Mouse (Mus musculus) liver, embryonic 13.5 days (tissue): Measurements from ENCODE around the gene Uimc1. TPM values are rescaled to one million over a fixed set of nuclear protein-coding genes. Genes with fewer than 3 reads are reported as not detected.
"Not testable (repeated sequence)": the region's sequence is repeated elsewhere in the genome, so short reads cannot be mapped to it uniquely, and the experiment has no call there.

ENCODE experiments used
- ATAC-seq: fragments of 200-750 bp; cut with Nextera tagmentation; 2 replicates; pipeline ENCODE4 v1.8.0; 2017; ENCODE audit warnings: low read depth, mild to moderate bottlenecking, moderate number of reproducible peaks, moderate library complexity
- DNase-seq: peaks from one replicate; pipeline ENCODE4 v3.0.0; 2022
- H3K27ac ChIP-seq: fragments of 300-500 bp; sonication (generic); 2 replicates; pipeline ENCODE4 v1.5.1; 2015; ENCODE audit warnings: moderate library complexity, mild to moderate bottlenecking, inconsistent platforms
- H3K27me3 ChIP-seq: fragments of 300-500 bp; sonication (generic); 2 replicates; pipeline ENCODE4 v1.6.1; 2015; ENCODE audit warnings: mild to moderate bottlenecking, inconsistent platforms
- H3K36me3 ChIP-seq: fragments of 300-500 bp; sonication (generic); 2 replicates; pipeline ENCODE4 v1.6.1; 2015; ENCODE audit warnings: mild to moderate bottlenecking, inconsistent platforms
- H3K4me1 ChIP-seq: fragments of 300-500 bp; sonication (generic); replicated peaks from 2 replicates; pipeline ENCODE4 v1.6.1; 2015; ENCODE audit warnings: inconsistent platforms
- H3K4me2 ChIP-seq: fragments of 300-500 bp; sonication (generic); 2 replicates; pipeline ENCODE4 v1.6.1; 2015; ENCODE audit warnings: inconsistent platforms, mild to moderate bottlenecking, moderate library complexity
- H3K4me3 ChIP-seq: fragments of 300-500 bp; sonication (generic); replicated peaks from 2 replicates; pipeline ENCODE4 v1.5.1; 2015; ENCODE audit warnings: mild to moderate bottlenecking, inconsistent platforms
- H3K9ac ChIP-seq: fragments of 300-500 bp; sonication (generic); 2 replicates; pipeline ENCODE4 v1.6.1; 2015; ENCODE audit warnings: mild to moderate bottlenecking, inconsistent platforms
- H3K9me3 ChIP-seq: fragments of 300-500 bp; sonication (generic); replicated peaks from 2 replicates; pipeline ENCODE4 v1.6.1; 2016; ENCODE audit warnings: inconsistent platforms
- WGBS: fragments of 180-500 bp; shearing (Covaris S2); methylation state at CpG from one replicate; pipeline ENCODE4 v1.1.7; 2015; ENCODE audit not compliant: insufficient replicate concordance; 5-methylcytosine and 5-hydroxymethylcytosine counted together
- polyA plus RNA-seq: library from polyadenylated mRNA; unstranded; fragments of >200 nt; fragmentation: Nextera tagmentation; extraction: Ambion mirVana; gene quantifications from 2 replicates; pipeline ENCODE4 v1.2.1, GENCODE M21; 2015

The Uimc1 gene
- polyA plus RNA-seq, 1 experiment from 2014 or later = 16.2 TPM

GRCm38 (mm10) chr13:55102366-55102765 is 2.3 kb upstream of the Uimc1 start:
- no peak for DNase-seq
- no peak overlapping the region for H3K27ac ChIP-seq

GRCm38 (mm10) chr13:55101627-55102026 is 1.5 kb upstream of the Uimc1 start:
- ATAC-seq (no peak), DNase-seq (no peak)
- 82% methylated on average over 11 of the region's 11 CpGs for WGBS
- no peaks in the 10 kb centered on the region for H3K36me3 ChIP-seq
- no peak overlapping the region for H3K27ac ChIP-seq
- H3K4me3 ChIP-seq = no peak overlapping the region
- no peaks in the 10 kb centered on the region for H3K9me3 ChIP-seq
- H3K4me1 ChIP-seq = peaks cover 51% of the 10 kb centered on the region
- no peaks in the 10 kb centered on the region for H3K27me3 ChIP-seq
- H3K4me2 ChIP-seq = no peak overlapping the region
- no peak overlapping the region for H3K9ac ChIP-seq

More at GRCm38 (mm10) chr13:55102366-55102765, 2.3 kb upstream of the Uimc1 start:
- no peak for ATAC-seq
- Histone ChIP-seq H3K4me2 (no peak overlapping the region), H3K27me3 (no peaks in the 10 kb centered on the region), H3K4me1 (peaks cover 55% of the 10 kb centered on the region), H3K36me3 (peaks cover 1% of the 10 kb centered on the region), H3K4me3 (no peak overlapping the region), H3K9me3 (no peaks in the 10 kb centered on the region), H3K9ac (no peak overlapping the region)
- 85% methylated on average over 3 of the region's 3 CpGs for WGBS

DNA sequence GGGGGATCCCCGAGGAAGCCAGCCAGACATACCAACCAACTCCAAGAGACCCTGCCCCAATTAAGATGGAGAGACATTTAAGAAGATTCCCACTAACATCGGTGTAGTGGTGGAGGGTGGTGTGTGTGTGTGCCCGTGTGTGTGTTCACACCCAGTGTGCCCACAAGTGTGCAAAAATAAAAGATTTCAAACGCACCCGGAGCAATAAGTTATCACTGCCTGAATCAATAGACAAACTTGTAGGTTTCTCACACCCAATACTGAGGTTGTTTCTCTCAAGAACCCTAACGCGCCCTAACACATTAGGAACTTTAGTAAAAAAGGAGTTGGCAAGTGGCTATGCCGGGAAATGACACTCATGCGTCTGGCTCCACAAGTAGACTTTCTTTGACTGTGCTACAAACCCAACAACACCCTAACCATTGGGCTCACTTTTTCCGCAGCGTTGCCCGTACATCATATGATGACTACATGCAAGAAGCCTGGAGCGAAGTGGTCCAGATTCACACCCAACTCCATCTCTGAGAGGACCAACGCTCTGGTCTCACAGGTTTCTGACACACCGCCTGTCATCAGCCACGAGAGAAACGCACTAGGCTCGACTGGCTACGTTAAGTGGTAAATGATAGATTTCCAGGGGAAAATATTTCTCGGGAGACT is 904 bp downstream of the Uimc1 start:
- DNase-seq = peak; percentile 27
- H3K36me3 ChIP-seq = no peaks in the 10 kb centered on the region
- peaks cover 35% of the 10 kb centered on the region for H3K4me1 ChIP-seq
- peak overlapping the region; percentile 92 for H3K9ac ChIP-seq
- 18% methylated on average over 20 of the region's 20 CpGs for WGBS
- peak overlapping the region; percentile 77 for H3K4me3 ChIP-seq
- H3K9me3 ChIP-seq = no peaks in the 10 kb centered on the region
- H3K4me2 ChIP-seq = peak overlapping the region; percentile 81
- peak overlapping the region; percentile 90 for H3K27ac ChIP-seq
- no peaks in the 10 kb centered on the region for H3K27me3 ChIP-seq
- ATAC-seq = no peak

- peaks cover 27% of the 10 kb centered on the region for H3K4me1 ChIP-seq
- H3K9ac ChIP-seq, DNase-seq, ATAC-seq, H3K27ac ChIP-seq, H3K36me3 ChIP-seq, H3K27me3 ChIP-seq, H3K9me3 ChIP-seq, H3K4me2 ChIP-seq, H3K4me3 ChIP-seq: not testable (repeated sequence)
- 74% methylated on average over 3 of the region's 3 CpGs for WGBS
Observed at GRCm38 (mm10) chr13:55097841-55098240, 2.3 kb downstream of the Uimc1 start.

- WGBS = 86% methylated on average over 4 of the region's 4 CpGs
- Histone ChIP-seq H3K36me3 (peaks cover 24% of the 10 kb centered on the region), H3K4me3 (no peak overlapping the region), H3K9me3 (no peaks in the 10 kb centered on the region), H3K27ac (no peak overlapping the region), H3K9ac (no peak overlapping the region), H3K27me3 (no peaks in the 10 kb centered on the region), H3K4me2 (no peak overlapping the region), H3K4me1 (peaks cover 8% of the 10 kb centered on the region; the same call in 1 of the 2 replicates)
- ATAC-seq (no peak), DNase-seq (no peak)
Observed at GRCm38 (mm10) chr13:55092588-55092987, 7.5 kb downstream of the Uimc1 start.

GRCm38 (mm10) chr13:55075597-55075996 is 24.5 kb downstream of the Uimc1 start:
- H3K4me2 ChIP-seq = no peak overlapping the region
- ATAC-seq (no peak), DNase-seq (no peak)
- no peak overlapping the region for H3K9ac ChIP-seq
- no peaks in the 10 kb centered on the region for H3K4me1 ChIP-seq
- 65% methylated on average over 5 of the region's 5 CpGs for WGBS
- peaks cover 23% of the 10 kb centered on the region for H3K36me3 ChIP-seq
- H3K27ac ChIP-seq = no peak overlapping the region
- H3K4me3 ChIP-seq = no peak overlapping the region
- H3K9me3 ChIP-seq = no peaks in the 10 kb centered on the region
- H3K27me3 ChIP-seq = no peaks in the 10 kb centered on the region

DNA sequence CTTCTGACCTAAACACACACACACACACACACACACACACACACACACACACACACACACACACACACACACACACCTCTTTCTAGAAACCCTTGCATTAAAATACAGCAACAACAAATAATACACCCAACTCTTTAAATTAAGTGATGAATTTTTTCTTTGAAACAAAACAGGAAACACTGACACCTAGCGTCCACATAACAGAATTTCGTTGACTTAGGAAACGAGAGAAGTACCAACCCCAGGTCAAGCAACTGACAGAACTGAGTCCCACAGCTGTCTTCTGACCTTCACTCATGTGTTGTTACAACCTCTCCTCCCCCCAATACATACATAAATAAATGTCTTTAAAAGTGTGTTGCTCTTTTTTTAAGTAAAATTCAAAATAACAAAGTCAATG is 28.8 kb downstream of the Uimc1 start:
- no peak for DNase-seq
- ATAC-seq = no peak
- Histone ChIP-seq H3K36me3 (peaks cover 15% of the 10 kb centered on the region), H3K9me3 (no peaks in the 10 kb centered on the region), H3K27ac (no peak overlapping the region), H3K9ac (no peak overlapping the region), H3K27me3 (no peaks in the 10 kb centered on the region), H3K4me3 (no peak overlapping the region), H3K4me2 (no peak overlapping the region), H3K4me1 (no peaks in the 10 kb centered on the region)
- 7% methylated on average over 3 of the region's 3 CpGs for WGBS

- H3K27ac ChIP-seq = no peak overlapping the region
Observed at GRCm38 (mm10) chr13:55069719-55070118, 30.4 kb downstream of the Uimc1 start.

DNA sequence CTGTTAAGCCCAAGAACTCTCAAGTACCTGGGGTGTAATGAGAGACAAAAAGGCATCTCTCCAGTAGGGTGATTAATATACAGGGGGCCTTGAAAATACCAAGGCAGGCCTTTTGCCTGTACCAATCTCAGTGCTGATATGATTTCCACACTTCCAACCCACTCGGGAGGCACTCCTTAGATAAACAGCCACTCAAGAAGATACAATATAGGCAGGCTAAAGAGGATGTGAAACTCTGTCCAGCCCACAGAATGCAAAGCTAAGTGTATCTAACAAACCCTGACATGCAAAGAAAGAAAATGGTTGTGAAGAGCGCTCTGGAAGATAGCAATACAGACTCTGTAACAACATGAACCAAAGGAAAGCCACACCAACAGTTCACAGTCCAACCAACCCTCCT is 36.8 kb downstream of the Uimc1 start:
- DNase-seq (no peak), ATAC-seq (no peak)
- Histone ChIP-seq H3K27me3 (no peaks in the 10 kb centered on the region), H3K9ac (no peak overlapping the region), H3K36me3 (peaks cover 13% of the 10 kb centered on the region; the same call in 1 of the 2 replicates), H3K4me1 (no peaks in the 10 kb centered on the region), H3K4me2 (no peak overlapping the region), H3K4me3 (no peak overlapping the region), H3K27ac (no peak overlapping the region), H3K9me3 (no peaks in the 10 kb centered on the region)
- 70% methylated on average over 2 of the region's 2 CpGs for WGBS

More at GRCm38 (mm10) chr13:55069719-55070118, 30.4 kb downstream of the Uimc1 start:
- ATAC-seq (no peak), DNase-seq (no peak)
- Histone ChIP-seq H3K4me3 (no peak overlapping the region), H3K9me3 (no peaks in the 10 kb centered on the region), H3K27me3 (no peaks in the 10 kb centered on the region), H3K36me3 (peaks cover 3% of the 10 kb centered on the region; the same call in 1 of the 2 replicates), H3K4me1 (no peaks in the 10 kb centered on the region), H3K9ac (no peak overlapping the region), H3K4me2 (no peak overlapping the region)
- 65% methylated on average over 7 of the region's 7 CpGs for WGBS

GRCm38 (mm10) chr13:55058042-55058441 is 42.1 kb downstream of the Uimc1 start:
- Histone ChIP-seq H3K36me3 (peaks cover 26% of the 10 kb centered on the region), H3K27me3 (no peaks in the 10 kb centered on the region), H3K9ac (no peak overlapping the region), H3K4me3 (no peak overlapping the region), H3K4me2 (no peak overlapping the region), H3K4me1 (no peaks in the 10 kb centered on the region), H3K27ac (no peak overlapping the region), H3K9me3 (no peaks in the 10 kb centered on the region)
- ATAC-seq (no peak), DNase-seq (no peak)
- WGBS = 88% methylated on average over 2 of the region's 2 CpGs

- WGBS = 77% methylated on average over 3 of the region's 3 CpGs
- H3K4me2 ChIP-seq = no peak overlapping the region
- no peaks in the 10 kb centered on the region for H3K9me3 ChIP-seq
- peaks cover 25% of the 10 kb centered on the region for H3K36me3 ChIP-seq
- no peaks in the 10 kb centered on the region for H3K27me3 ChIP-seq
- no peak overlapping the region for H3K9ac ChIP-seq
- ATAC-seq (no peak), DNase-seq (no peak)
- H3K4me1 ChIP-seq = no peaks in the 10 kb centered on the region
- H3K4me3 ChIP-seq = no peak overlapping the region
- H3K27ac ChIP-seq = no peak overlapping the region
Observed at GRCm38 (mm10) chr13:55047706-55048105, 52.4 kb downstream of the Uimc1 start.

DNA sequence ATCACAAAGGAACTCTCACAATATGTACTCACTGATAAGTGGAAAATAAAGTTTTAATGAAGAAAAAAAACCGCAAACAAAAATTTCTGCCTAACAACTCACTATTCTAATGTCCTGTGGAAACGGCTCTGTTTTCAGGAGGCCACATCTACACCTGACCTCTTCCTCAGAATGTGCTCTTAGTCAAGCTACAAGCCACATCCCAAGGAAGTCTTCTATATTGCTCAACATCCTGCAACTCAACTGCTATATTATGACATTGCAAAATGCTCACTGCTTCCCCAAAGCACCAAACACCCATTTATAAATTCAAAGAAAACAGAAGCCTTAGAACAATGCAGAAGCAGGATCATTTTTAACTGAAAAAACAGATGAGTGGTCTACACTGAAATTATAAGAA is 60.1 kb downstream of the Uimc1 start:
- no peak for ATAC-seq

More for the DNA sequence above, 60.1 kb downstream of the Uimc1 start:
- H3K4me2 ChIP-seq = no peak overlapping the region
- no peaks in the 10 kb centered on the region for H3K27me3 ChIP-seq
- H3K9ac ChIP-seq = no peak overlapping the region
- H3K4me1 ChIP-seq = no peaks in the 10 kb centered on the region
- no peak for DNase-seq
- 68% methylated on average over 2 of the region's 2 CpGs for WGBS
- H3K9me3 ChIP-seq = no peaks in the 10 kb centered on the region
- H3K27ac ChIP-seq = no peak overlapping the region
- no peak overlapping the region for H3K4me3 ChIP-seq
- H3K36me3 ChIP-seq = peaks cover 13% of the 10 kb centered on the region
